Mouse (Mus musculus) neural tube, embryonic 15.5 days (tissue): Measurements from ENCODE around the gene Chn2. TPM values are rescaled to one million over a fixed set of nuclear protein-coding genes. Genes with fewer than 3 reads are reported as not detected.

Experiments used
- ATAC-seq: fragments of 200-750 bp; cut with Nextera tagmentation; 2 replicates; pipeline ENCODE4 v1.8.0; 2017; ENCODE audit warnings: mild to moderate bottlenecking, moderate TSS enrichment, moderate library complexity; ENCODE audit not compliant: low FRiP score
- H3K27ac ChIP-seq: fragments of 300-500 bp; sonication (generic); replicated peaks from 2 replicates; pipeline ENCODE4 v1.5.1; 2015; ENCODE audit warnings: mild to moderate bottlenecking, inconsistent platforms
- H3K27me3 ChIP-seq: fragments of 300-500 bp; sonication (generic); replicated peaks from 2 replicates; pipeline ENCODE4 v1.6.1; 2015; ENCODE audit warnings: inconsistent platforms
- H3K36me3 ChIP-seq: fragments of 300-500 bp; sonication (generic); 2 replicates; pipeline ENCODE4 v1.6.1; 2015; ENCODE audit warnings: inconsistent platforms
- H3K4me1 ChIP-seq: fragments of 300-500 bp; sonication (generic); 2 replicates; pipeline ENCODE4 v1.6.1; 2015; ENCODE audit warnings: inconsistent platforms
- H3K4me2 ChIP-seq: fragments of 300-500 bp; sonication (generic); 2 replicates; pipeline ENCODE4 v1.6.1; 2015; ENCODE audit warnings: inconsistent platforms, mild to moderate bottlenecking, moderate library complexity
- H3K4me3 ChIP-seq: fragments of 300-500 bp; sonication (generic); replicated peaks from 2 replicates; pipeline ENCODE4 v1.5.1; 2015; ENCODE audit warnings: mild to moderate bottlenecking, inconsistent platforms
- H3K9ac ChIP-seq: fragments of 300-500 bp; sonication (generic); replicated peaks from 2 replicates; pipeline ENCODE4 v1.6.1; 2015; ENCODE audit warnings: mild to moderate bottlenecking, inconsistent platforms
- H3K9me3 ChIP-seq: fragments of 300-500 bp; sonication (generic); replicated peaks from 2 replicates; pipeline ENCODE4 v1.6.1; 2016; ENCODE audit warnings: inconsistent platforms
- WGBS: fragments of 180-500 bp; shearing (Covaris S2); methylation state at CpG from one replicate; pipeline ENCODE4 v1.1.7; 2015; ENCODE audit warnings: mixed read lengths; 5-methylcytosine and 5-hydroxymethylcytosine counted together
- polyA plus RNA-seq: library from polyadenylated mRNA; unstranded; fragments of >200 nt; fragmentation: Nextera tagmentation; extraction: Ambion mirVana; gene quantifications from 2 replicates; pipeline ENCODE4 v1.2.1, GENCODE M21; 2015

Gene Chn2
- polyA plus RNA-seq, 1 experiment from 2014 or later = 17.6 TPM

DNA sequence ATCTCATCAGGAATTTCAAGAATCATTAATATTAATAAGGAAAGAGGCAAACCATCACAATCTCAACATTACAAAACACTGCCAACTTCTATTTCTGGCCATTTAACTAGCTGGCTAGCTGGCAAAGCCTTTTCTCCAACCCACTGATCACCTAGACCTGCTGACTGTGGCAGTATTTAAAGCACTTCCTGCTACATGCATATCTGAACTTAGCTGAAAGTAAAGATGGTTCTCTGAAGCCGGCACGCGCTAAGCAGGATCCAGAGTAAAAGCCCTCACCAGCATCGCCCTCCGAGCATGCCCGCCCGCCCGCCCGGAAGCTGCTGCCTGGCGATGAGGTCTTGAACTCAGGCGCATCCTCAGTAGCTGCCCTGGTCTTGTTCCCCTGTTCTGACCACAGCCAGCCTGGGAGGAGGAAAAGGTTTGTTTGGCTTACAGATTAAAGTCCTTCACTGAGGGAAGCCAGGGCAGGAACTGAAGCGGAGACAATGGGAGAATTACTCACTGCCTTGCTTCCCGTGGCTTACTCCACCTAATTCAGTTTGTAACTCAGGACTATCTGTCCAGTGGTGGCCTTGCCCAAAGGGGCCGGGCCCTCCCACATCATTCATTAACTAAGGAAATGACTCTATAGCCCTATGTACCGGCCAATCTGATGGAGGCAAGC lies 18.1 kb upstream of the Chn2 start:
- H3K27me3 ChIP-seq = 0 out of 2 replicates have a peak, but pooled peaks cover 3% of the 10 kb centered on the region
- ATAC-seq = no peak
- H3K9ac ChIP-seq = no peak overlapping the region
- 54% methylated on average over 15 of the region's 15 CpGs for WGBS
- H3K27ac ChIP-seq = no peak overlapping the region
- 0 out of 2 replicates have a peak, but pooled peaks cover 5% of the 10 kb centered on the region for H3K4me1 ChIP-seq
- H3K36me3 ChIP-seq = no peaks in the 10 kb centered on the region
- no peaks in the 10 kb centered on the region for H3K9me3 ChIP-seq
- peak overlapping the region; percentile 11; the same call in 1 of the 2 replicates for H3K4me2 ChIP-seq
- no peak overlapping the region for H3K4me3 ChIP-seq

DNA sequence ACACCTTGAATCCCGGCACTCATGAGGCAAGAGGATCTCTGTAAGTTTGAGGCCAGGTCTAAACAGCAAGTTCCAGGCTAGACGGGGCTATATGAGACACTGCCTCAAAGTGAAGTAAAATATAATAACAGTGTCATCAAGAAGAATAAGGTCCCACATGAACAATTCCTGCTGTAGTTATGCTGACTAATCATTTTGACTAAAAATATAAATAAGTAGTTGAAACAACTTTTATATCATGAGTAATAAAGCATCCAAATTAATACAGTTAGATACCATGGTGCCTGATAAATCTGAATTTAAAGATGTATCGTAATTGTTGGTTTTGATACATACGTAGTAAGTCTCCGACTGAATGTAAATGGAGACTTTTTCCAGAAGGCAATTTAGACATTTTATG lies 15.5 kb upstream of the Chn2 start:
- Histone ChIP-seq H3K4me1 (0 out of 2 replicates have a peak, but pooled peaks cover 5% of the 10 kb centered on the region), H3K9ac (no peak overlapping the region), H3K27me3 (0 out of 2 replicates have a peak, but pooled peaks cover 3% of the 10 kb centered on the region), H3K9me3 (no peaks in the 10 kb centered on the region), H3K4me2 (no peak overlapping the region), H3K27ac (no peak overlapping the region), H3K4me3 (no peak overlapping the region), H3K36me3 (no peaks in the 10 kb centered on the region)
- WGBS = 94% methylated on average over 5 of the region's 5 CpGs
- ATAC-seq = no peak

DNA sequence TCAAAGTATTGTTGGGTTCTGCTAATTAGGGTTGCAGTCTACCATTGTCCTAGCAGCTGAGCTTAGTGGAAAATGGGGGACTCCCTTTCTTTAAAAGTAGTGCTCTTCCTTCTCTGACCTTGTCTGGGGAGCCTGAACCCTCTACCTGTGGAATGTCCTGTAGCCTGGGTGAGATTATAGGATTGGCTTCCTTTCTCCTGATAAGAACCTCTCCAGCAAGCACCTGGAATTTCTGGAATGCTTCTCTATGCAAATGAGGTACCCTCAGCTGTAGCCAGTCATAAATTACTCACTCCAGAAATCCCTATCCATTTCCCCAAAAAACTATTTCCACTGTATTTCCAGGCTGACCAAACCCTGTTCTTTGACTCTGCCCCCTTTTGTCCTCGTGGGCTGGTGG lies 10.6 kb upstream of the Chn2 start:
- Histone ChIP-seq H3K27me3 (0 out of 2 replicates have a peak, but pooled peaks cover 3% of the 10 kb centered on the region), H3K4me3 (no peak overlapping the region), H3K9ac (no peak overlapping the region), H3K4me1 (0 out of 2 replicates have a peak, but pooled peaks cover 2% of the 10 kb centered on the region), H3K36me3 (no peaks in the 10 kb centered on the region), H3K9me3 (no peaks in the 10 kb centered on the region), H3K27ac (no peak overlapping the region), H3K4me2 (no peak overlapping the region)
- ATAC-seq = no peak
- WGBS = 54% methylated on average over 1 of the region's 1 CpGs

DNA sequence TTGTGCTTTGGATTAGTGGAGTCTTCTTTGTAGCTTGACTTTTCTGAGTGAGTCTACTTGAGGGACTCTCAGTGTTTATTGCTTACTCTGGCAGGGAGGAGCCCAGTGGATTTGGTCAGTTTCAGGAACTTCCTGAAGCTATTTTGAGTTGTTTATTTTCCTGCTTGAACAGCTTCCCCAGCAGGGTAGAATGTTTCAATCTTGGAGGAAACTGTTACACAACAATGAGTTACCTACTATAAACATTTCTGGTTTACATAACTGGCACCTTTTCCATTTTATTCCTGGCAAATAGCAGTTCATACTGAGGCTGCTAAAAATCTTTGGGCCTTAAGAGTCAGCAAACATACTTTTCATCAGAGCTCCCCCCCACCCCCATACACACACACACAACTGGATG lies 9.0 kb upstream of the Chn2 start:
- Histone ChIP-seq H3K9ac (no peak overlapping the region), H3K4me3 (no peak overlapping the region), H3K27me3 (0 out of 2 replicates have a peak, but pooled peaks cover 3% of the 10 kb centered on the region), H3K4me2 (no peak overlapping the region), H3K4me1 (peaks cover 8% of the 10 kb centered on the region; the same call in 1 of the 2 replicates), H3K36me3 (no peaks in the 10 kb centered on the region), H3K27ac (no peak overlapping the region), H3K9me3 (no peaks in the 10 kb centered on the region)
- no peak for ATAC-seq

DNA sequence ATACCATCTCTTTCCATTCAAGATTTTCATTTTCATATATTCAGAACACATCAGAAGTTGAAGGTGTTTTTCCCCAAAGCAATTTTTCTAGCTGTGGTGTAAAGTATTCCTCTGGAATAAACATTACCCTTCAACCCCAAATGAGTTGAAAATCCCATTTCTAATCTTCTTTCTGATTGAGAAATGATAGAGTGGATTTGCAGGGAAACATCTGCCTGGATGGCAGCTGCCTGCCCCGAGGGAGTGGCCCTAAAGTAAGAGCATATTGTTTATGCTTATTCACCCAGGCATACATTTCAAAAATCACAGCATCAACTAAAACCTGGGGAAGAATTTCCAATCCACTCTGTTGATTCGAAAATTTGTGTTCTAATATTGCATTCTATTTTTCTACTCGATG lies 8.6 kb upstream of the Chn2 start:
- Histone ChIP-seq H3K27me3 (0 out of 2 replicates have a peak, but pooled peaks cover 3% of the 10 kb centered on the region), H3K4me2 (no peak overlapping the region), H3K36me3 (no peaks in the 10 kb centered on the region), H3K9ac (no peak overlapping the region), H3K9me3 (no peaks in the 10 kb centered on the region), H3K4me3 (no peak overlapping the region), H3K27ac (no peak overlapping the region), H3K4me1 (peaks cover 6% of the 10 kb centered on the region; the same call in 1 of the 2 replicates)
- ATAC-seq = no peak
- 83% methylated on average over 3 of the region's 3 CpGs for WGBS

DNA sequence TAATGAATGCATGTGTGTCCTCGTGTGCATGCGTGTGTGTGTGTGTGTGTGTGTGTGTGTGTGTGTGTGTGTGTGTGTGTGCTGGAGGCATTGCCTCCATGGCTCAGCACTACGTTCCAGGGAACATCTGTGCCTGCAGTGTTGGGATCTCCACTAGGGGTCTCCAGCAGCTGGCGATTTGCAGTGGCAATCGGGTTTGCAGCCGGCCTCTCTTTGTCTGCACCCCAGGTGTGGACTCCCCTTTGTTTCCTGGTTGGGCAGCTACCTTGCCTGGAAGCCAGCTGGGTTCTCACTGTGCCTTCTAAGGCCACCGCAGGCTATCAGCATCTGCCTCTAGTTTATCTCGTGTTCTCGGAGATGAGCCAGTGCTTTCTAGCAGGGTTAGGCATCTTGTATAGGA lies 4.9 kb upstream of the Chn2 start:
- Histone ChIP-seq H3K9ac (no peak overlapping the region), H3K27me3 (peaks cover 7% of the 10 kb centered on the region), H3K4me1 (peaks cover 16% of the 10 kb centered on the region), H3K9me3 (no peaks in the 10 kb centered on the region), H3K36me3 (no peaks in the 10 kb centered on the region), H3K27ac (peak overlapping the region; percentile 71), H3K4me3 (0 out of 2 replicates have a peak overlapping the region, but pooled peaks have one; percentile 9), H3K4me2 (peak overlapping the region; percentile 53)
- peak; percentile 76 for ATAC-seq
- WGBS = 0% methylated on average over 9 of the region's 9 CpGs

DNA sequence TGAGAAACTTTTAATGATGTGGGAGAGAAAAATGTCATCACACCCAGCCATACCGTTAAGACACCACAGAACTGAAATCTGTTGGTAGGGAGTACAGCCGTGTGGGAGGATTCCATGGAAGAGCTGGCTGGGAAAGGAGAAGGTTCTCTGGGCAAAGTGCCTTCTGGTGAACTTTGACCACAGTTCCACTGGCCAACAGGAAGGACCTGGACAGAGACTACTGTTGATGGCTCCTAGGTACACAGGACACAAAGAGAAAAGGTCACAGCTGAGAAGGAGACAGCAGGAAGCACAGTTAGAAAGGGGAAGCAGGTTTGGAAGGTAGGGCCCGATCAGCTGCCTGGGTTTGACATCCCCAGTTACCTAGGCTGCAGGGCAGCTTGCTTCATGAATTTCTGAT lies 3.8 kb upstream of the Chn2 start:
- Histone ChIP-seq H3K27ac (no peak overlapping the region), H3K9ac (no peak overlapping the region), H3K36me3 (no peaks in the 10 kb centered on the region), H3K4me3 (no peak overlapping the region), H3K9me3 (no peaks in the 10 kb centered on the region), H3K27me3 (peaks cover 7% of the 10 kb centered on the region), H3K4me1 (peaks cover 22% of the 10 kb centered on the region), H3K4me2 (no peak overlapping the region)
- 72% methylated on average over 3 of the region's 3 CpGs for WGBS
- no peak for ATAC-seq

DNA sequence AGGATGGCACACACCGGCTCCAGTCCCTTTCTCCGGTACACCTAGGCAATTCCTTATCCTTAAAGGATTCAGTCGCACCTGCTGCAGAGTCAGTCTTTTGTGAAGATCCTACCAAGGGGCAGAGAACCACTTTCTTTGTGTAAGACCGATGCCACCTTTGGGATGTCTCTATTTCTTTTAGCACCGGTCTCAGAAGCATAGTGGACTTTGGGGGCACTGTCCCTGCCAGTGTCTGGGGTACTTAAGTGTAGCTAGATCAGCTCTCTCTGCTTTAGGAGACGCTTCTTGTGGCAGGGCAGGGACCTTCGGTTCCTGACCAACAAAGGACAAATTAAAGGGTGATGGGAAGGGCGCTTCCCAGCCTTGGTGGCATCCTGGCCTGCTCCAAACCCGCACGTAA lies 488 bp upstream of the Chn2 start:
- peak overlapping the region; percentile 90 for H3K4me2 ChIP-seq
- peak; percentile 33 for ATAC-seq
- peak overlapping the region; percentile 62 for H3K4me3 ChIP-seq
- H3K27ac ChIP-seq = peak overlapping the region; percentile 91
- H3K27me3 ChIP-seq = peaks cover 10% of the 10 kb centered on the region
- H3K9ac ChIP-seq = peak overlapping the region; percentile 69
- no peaks in the 10 kb centered on the region for H3K36me3 ChIP-seq
- peaks cover 39% of the 10 kb centered on the region for H3K4me1 ChIP-seq
- H3K9me3 ChIP-seq = no peaks in the 10 kb centered on the region
- 3% methylated on average over 10 of the region's 10 CpGs for WGBS

DNA sequence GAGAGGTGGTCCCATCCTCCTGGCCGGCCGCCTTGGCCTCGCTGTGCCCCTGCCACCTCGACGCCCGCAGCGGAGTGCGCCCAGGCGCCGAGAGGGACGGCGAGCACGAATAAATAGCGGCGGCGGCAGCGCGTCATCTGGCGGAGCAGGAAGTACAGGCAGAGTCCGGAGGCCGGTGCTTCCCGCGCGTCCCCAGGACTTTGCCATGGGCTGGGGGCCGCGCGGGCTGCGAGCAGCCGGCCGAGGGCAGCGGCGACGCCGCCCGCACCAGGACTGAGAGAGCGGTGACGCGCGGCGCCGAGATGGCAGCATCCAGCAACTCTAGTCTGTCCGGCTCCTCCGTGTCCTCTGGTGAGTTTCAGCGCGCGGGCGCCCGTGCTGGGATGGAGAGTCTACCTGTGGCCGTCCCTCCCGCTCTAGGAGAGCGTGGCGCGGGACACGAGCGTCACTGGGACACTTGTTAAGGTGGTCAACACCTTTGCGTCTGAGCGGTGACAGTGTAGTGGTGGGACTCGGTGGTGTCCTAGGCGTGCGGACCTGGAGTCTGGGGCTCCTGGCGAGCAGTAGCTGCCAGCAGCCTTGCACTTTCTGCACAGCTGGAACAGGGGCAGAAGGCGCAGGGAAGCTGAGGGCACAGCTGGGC lies 572 bp downstream of the Chn2 start:
- peak; percentile 74 for ATAC-seq
- peaks cover 34% of the 10 kb centered on the region for H3K4me1 ChIP-seq
- H3K4me3 ChIP-seq = peak overlapping the region; percentile 62
- H3K9ac ChIP-seq = peak overlapping the region; percentile 69
- peaks cover 10% of the 10 kb centered on the region for H3K27me3 ChIP-seq
- WGBS = under 1% methylated on average over 62 of the region's 62 CpGs
- H3K27ac ChIP-seq = peak overlapping the region; percentile 91
- peak overlapping the region; percentile 90 for H3K4me2 ChIP-seq
- H3K36me3 ChIP-seq = no peaks in the 10 kb centered on the region
- H3K9me3 ChIP-seq = no peaks in the 10 kb centered on the region

DNA sequence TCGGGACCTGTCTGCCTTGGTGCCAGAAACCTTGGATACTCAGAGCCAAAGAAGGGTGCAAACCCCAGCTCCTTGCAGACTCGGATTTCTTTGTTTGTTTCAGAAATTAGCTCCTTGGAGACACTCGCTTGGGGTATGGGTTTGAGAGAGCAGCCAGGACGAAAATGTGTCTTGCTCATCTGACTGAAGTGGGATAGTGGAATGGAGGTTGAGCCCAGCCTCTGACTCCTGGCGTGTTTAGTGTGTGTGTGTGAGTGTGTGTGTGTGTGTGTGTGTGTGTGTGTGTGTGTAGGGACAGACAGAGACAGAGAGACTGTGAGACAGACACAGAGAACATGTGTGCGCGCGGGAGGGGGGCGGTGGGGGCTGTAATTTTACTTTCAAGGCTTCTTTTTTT lies 1.1 kb downstream of the Chn2 start:
- H3K4me1 ChIP-seq = peaks cover 33% of the 10 kb centered on the region
- peak overlapping the region; percentile 69 for H3K9ac ChIP-seq
- peak overlapping the region; percentile 91 for H3K27ac ChIP-seq
- H3K27me3 ChIP-seq = peaks cover 10% of the 10 kb centered on the region
- ATAC-seq = no peak
- peak overlapping the region; percentile 90 for H3K4me2 ChIP-seq
- WGBS = 17% methylated on average over 9 of the region's 9 CpGs
- H3K4me3 ChIP-seq = peak overlapping the region; percentile 62
- H3K36me3 ChIP-seq = no peaks in the 10 kb centered on the region
- H3K9me3 ChIP-seq = no peaks in the 10 kb centered on the region

DNA sequence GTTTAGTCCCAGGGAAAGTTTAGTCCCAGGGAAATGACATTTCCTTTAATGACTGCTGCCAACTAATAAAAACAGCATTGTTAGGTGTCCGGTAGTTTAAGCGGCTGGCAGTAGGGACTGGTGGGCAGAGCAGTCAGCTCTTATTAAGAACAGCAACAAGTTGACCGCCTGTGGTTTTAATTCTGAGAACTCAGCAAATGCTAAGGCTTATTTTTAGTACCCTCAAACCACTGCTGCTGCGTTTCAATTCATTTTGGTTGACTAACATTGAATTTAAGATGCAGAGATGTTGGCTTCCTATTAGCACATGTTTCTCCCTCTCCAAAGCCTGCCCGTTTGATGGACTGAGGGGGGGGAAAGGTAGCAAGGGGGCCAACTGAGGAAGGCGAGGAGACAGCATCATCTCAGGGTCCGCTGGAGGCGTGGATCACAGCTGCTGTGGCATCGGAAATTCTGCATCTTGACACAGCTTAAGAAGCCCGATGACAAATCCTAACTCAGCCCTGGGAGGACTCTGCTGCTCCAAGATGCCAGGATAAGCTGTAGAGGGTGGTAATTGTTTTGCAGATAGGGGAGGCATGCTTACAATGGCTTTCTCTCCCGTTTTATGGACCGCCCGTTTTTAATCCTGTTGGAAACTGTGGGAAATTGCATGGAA lies 2.2 kb downstream of the Chn2 start:
- no peak overlapping the region for H3K9ac ChIP-seq
- no peak overlapping the region for H3K27ac ChIP-seq
- no peak for ATAC-seq

More for the DNA sequence above, 2.2 kb downstream of the Chn2 start:
- Histone ChIP-seq H3K9me3 (no peaks in the 10 kb centered on the region), H3K36me3 (no peaks in the 10 kb centered on the region), H3K4me2 (peak overlapping the region; percentile 90), H3K27me3 (peaks cover 10% of the 10 kb centered on the region), H3K4me1 (peaks cover 33% of the 10 kb centered on the region), H3K4me3 (peak overlapping the region; percentile 62)
- 23% methylated on average over 13 of the region's 13 CpGs for WGBS
